Mouse (Mus musculus) E14TG2a.4 (cell line): Measurements from ENCODE around the gene Platr17.
"Not testable (repeated sequence)": the region's sequence is repeated elsewhere in the genome, so short reads cannot be mapped to it uniquely, and the experiment has no call there.

Experiments
- CTCF ChIP-seq: conservative IDR thresholded peaks from 2 replicates; pipeline ENCODE4 v1.5.1; 2014; ENCODE audit warnings: low read length
- NANOG ChIP-seq: IDR thresholded peaks from 2 replicates; pipeline ENCODE4 v1.6.1; 2014; ENCODE audit warnings: borderline replicate concordance, low read length, mixed read lengths

GRCm38 (mm10) chr17:33898193-33898592 is 6.7 kb upstream of the Platr17 start:
- not testable (repeated sequence) for TF ChIP-seq CTCF, NANOG
